Mouse (Mus musculus): ENCODE results near the gene 4930415O20Rik.

GRCm38 (mm10) chr15:98527056-98527771, 43.6 kb upstream of the 4930415O20Rik start:
- TF ChIP-seq POLR2A (IDR thresholded peaks at IDR 0.05; ENCODE audit: low read depth, low read length) (no peak), CTCF (IDR thresholded peaks at IDR 0.05; ENCODE audit: extremely low read depth, insufficient read depth, insufficient read length, insufficient replicate concordance) (no peak)
